Mouse (Mus musculus): ENCODE measurements at regions not wholly inside any gene's neighbourhood (a gene's known extent, or its start where the extent isn't known, plus 50 kb on each side); places are given as distances from the start of the nearest gene placed in this dataset.

DNA sequence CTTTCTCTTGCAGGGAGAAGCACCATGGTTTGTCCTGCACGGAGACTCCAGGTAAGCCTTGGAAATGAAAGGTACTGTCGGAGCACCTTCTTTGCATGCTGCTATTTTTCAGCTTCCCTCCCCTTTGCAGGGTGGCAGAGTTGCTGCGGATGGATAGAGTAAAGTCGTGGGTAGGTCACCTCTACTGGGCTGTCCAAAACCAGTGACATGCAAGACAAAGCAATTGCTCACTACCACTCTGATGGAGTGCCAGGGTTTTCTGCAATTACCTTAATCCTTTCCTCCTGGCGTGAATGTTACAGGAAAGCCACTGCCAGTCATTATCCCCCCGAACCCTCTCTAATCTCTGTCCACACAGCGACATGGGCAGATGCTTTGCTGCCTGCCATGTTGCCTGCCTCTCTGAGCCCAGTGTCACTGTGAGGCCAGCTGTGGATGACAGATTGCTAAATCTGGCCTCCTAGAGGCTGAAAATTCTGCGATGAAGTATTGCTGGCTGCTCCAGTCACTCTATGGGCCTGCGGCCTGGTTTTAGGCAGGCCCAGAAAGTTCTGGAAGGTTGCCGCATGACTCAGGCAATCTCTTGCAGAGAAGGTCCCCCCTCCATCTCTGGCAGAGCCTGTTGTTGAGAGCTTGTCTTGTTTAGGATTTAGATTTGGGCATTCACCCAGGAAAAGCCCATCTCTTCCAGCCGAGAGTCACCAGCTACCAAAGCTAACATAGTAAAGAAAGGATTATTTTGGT, 54.1 kb upstream of the Sod3 start:
- peak; percentile 81 for DNase-seq (ENCODE audit: low spot score)

DNA sequence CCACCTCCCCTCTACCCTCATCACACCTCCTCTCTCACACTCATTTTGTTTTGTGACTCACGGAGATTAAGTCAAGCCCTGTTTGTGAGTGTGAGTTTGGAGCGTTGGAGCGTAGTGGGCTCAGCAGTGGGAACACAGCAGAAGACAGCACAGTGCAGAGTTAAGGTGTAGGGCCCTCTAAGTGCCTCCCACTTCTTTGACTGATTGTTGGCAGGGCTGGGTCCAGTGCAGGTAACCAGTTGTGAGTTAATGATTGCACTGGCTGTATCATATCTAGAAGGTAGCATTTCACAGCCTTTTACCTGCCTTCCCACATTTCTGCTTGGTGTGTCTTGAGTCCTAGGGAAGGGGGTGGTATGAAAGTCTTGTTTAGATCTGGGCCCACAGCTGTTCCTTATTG, 67.3 kb upstream of the Sod3 start:
- no peak for DNase-seq (ENCODE audit: low spot score)

DNA sequence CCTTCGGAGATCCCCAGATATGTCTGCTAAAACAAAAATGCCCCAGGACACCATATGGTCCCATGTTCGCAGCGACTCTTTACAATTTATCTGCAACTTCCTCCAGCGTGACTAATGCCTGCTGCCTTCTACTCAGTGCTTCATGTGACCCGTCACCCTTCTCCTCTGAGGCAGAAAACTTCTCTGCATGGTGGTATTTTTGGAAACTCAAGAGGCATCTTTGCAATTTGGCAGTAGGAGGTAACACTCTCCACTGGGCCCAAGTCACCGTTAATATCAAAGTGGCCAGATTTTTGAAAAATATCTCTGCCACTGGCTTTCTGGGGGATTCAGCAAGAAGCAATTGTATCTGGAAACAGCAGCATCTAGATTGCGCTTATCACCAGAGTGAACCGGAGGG, 69.1 kb upstream of the Sod3 start:
- DNase-seq (ENCODE audit: low spot score): no peak

DNA sequence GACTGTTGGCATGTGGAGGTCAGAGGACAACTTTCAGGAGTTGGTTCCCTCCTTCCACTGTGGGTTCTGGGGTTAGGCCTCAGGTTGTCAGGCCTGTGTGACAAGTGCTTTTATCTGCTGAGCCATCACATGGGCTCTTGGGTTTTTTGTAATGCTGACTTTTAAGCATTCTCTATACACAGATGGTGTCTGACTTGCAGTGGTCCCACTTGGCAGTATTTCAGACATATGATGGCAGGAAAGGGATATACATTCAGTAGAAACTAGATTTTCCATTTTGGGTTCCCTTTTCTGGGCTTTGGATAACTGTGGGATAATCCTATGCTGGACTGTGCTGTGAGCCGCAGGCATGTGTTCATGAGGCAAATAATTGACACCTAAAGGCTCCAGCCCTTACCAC, 75.3 kb upstream of the Sod3 start:
- no peak for DNase-seq (ENCODE audit: low spot score)

DNA sequence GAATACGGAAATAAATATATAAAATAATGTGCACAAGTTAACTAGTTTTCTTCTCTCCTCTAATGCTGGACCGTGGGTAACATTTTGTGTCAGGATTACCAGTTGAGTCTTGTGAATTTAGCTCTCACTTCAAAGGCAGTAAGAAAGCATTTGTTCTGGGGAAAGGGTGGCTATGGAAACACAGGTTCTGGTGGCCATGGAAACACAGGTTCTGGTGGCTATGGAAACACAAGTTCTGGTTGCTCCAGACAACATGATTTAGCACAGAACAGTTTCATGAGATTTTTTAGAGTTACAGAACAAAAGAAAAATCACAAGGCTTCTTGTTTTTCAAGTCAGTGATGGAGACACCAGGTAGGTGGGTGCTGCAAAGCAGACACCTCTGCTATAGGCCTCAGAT, 82.7 kb upstream of the Sod3 start:
- DNase-seq (ENCODE audit: low spot score): no peak

DNA sequence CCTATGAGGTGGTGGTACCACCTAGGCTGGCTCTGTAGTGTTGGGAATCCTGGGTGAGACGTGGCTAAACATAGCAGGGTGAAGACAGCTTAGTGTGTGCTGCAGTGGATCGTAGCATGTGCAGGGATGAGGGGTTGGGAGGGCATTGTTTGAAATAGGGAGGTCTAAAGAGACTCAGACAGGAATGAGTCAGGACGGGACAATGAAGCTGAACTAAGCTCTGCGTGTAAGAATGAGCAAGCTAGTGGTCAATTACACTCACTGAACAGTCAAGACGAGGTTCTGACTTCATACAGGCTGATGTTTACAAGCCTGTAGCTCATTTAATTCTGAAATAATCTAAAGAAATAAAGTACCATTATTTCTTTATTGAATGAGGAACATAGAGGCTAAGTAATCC, 85.5 kb upstream of the Sod3 start:
- no peak for DNase-seq (ENCODE audit: low spot score)

DNA sequence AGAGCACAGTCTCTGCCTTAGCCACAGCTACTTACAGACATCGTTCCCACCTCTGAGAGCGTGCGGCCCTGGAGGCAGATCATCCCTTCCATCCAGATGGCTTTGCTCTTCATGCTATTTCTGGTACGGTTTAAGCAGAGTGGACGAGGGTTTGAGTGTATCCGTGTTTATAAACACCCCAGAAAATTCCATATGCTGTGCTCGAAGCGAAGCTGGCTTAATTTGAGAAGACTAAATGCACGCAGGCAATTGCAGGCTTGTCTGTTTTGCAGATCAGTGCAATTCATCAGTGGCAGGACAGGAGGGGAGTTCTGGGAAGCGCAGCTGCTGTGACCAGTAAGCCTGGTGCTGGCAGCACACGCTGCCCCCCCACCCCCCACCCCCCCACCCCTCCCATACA, 72.9 kb upstream of the Dhx15 start:
- no peak for DNase-seq (ENCODE audit: low spot score)

DNA sequence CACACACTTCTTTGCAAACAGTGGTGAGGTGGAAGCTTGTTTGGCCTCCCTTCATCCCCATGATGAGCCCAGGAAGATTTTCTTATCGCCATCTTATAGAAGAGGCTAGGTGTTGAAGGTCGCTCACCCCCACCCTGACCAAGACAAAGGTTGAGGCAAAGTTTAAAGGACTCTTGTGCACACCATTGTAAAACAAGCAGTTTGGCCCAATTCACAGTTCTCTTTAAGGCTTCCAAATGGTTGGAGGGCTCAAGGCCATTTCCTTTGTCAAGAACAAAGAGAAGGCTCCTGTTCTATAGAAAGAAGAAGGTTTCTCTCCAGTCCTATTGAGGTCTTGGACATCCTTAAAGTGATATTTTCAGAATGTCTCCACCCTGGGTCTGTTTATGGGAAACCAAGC, 67.8 kb upstream of the Dhx15 start:
- DNase-seq (ENCODE audit: low spot score): no peak

DNA sequence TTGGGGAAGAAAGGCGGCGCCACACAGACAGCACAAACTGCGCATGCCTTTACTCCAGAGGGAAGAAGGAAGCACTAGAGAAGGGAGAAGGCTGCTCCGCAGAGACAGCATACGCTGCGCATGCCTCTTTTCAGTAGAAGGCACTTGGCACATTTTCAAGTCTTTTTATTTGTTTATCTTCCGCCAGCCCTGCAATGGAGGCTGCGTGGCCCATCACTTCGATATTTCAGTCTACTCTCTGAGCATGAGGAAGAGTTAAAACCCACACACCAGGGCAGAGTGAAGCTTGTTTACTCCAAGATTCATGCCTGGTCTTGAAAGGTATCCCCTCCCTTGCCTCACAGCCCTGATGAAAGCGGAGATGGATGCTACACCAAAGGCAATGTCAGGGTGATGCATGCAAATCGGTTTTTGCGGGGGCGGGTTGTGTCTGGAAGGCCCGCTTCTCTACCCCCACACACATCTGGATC, 64.3 kb upstream of the Dhx15 start:
- DNase-seq (ENCODE audit: low spot score): peak; percentile 56

DNA sequence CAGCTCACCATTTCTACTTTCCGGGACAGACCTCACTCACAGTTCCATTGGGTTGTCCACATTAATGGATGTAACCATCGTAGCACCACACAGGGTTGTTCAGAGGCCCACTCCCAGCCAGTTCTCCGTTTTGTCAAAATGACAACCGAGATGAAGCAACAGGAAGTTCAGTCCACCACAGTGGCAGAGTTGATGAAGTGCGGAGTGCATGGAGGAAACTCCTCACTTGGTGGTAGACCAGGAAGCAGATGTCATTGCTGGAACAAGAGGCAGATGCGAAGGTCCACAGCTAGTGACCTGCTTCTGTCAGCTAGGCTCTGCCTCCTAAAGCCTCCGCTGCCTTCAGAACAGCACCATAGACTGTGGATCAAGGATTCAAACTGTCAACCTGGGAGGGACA, 59.5 kb upstream of the Dhx15 start:
- no peak for DNase-seq (ENCODE audit: low spot score)

DNA sequence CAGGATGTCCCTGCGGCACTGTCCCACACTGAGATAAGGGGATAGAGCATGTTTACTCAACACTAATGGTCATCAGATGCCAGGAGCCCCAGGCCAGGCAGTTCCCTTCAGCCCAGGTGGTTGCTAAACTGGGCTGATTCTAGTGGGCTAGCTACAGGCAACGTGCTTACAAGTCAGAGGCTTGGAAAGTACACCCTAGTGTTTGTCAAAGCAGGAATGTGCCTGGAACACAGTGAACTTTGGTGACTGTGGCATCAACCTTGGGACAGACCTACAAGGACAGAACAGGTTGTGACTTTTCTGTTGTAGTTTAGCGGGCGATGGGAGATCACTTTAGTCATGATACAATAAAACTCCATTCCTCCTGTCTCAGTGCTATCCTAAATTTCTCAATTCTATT, 53.6 kb upstream of the Dhx15 start:
- no peak for DNase-seq (ENCODE audit: low spot score)

DNA sequence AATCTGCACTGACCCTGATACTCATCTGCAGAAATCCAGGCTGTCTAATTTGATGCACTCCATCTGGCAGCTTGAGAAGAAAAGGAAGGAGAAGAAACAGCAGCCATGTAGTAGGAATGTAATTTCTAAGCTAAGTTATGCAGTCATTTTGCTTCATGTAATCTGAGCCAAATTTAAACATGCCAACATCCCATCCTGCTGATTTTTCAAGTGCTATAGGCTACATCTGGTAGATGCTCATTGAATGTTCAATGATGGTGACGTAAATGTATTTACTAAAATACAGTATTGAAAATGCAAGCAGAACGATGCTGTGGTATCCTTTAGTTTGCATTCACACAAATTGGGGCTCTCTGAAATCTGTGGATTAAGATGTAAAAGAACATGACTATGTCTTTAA, 52.1 kb upstream of the Dhx15 start:
- DNase-seq (ENCODE audit: low spot score): no peak

DNA sequence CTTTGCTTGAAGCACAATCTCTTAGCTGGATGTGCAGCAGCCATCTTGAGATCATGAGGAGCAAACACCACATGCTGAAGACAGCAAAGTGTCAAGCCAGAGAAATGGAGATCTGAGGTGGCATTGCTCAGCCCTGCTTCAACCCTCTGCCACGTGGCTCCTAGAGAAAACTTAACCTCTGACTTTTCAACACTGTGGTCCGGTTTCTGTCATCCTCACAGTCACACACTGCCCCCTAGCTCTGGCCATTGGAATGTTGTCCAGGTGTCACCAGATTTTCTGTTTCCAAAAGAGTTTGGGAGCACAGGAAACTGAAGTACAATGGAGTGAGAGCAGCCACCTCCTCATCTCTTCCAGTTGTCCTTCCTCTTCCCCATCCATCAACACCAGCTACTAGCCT, 50.2 kb upstream of the Dhx15 start:
- peak; percentile 24 for DNase-seq (ENCODE audit: low spot score)
